Mouse (Mus musculus) neutrophil, adult 5-6 weeks (primary cell): ENCODE measurements around the gene Syde2. TPM values are rescaled to one million over a fixed set of nuclear protein-coding genes. Genes with fewer than 3 reads are reported as not detected.

Source experiments
- ATAC-seq: fragments of 151-379, 151-347 bp; 2 replicates; pipeline ENCODE4 v1.8.0; 2017; ENCODE audit warnings: mild to moderate bottlenecking, moderate TSS enrichment; ENCODE audit not compliant: insufficient number of reproducible peaks, poor library complexity, low FRiP score, severe bottlenecking; ENCODE audit errors: extremely low read depth
- total RNA-seq: library from RNA; stranded (forward); fragments of 200-1000 nt; gene quantifications from 2 replicates; pipeline ENCODE4 v1.2.3, GENCODE M21; 2017

Syde2 gene
- total RNA-seq, 1 experiment from 2014 or later: 0.35 TPM

GRCm38 (mm10) chr3:146004347-146005051 lies 16.8 kb downstream of the Syde2 start:
- ATAC-seq: no peak

GRCm38 (mm10) chr3:146007872-146008271 lies 20.2 kb downstream of the Syde2 start:
- no peak for ATAC-seq

- no peak for ATAC-seq
Observed at GRCm38 (mm10) chr3:146009859-146010645, 22.4 kb downstream of the Syde2 start.

- ATAC-seq: no peak
Observed at GRCm38 (mm10) chr3:146010751-146011150, 23.1 kb downstream of the Syde2 start.

GRCm38 (mm10) chr3:146011544-146012218 lies 24.0 kb downstream of the Syde2 start:
- no peak for ATAC-seq

GRCm38 (mm10) chr3:146013490-146013889 lies 25.8 kb downstream of the Syde2 start:
- ATAC-seq: no peak

- ATAC-seq: no peak
Observed at GRCm38 (mm10) chr3:146014321-146014720, 26.7 kb downstream of the Syde2 start.

GRCm38 (mm10) chr3:146016979-146017378 lies 29.3 kb downstream of the Syde2 start:
- no peak for ATAC-seq

- no peak for ATAC-seq
Observed at GRCm38 (mm10) chr3:146017521-146017920, 29.9 kb downstream of the Syde2 start.

GRCm38 (mm10) chr3:146022232-146022631 lies 34.6 kb downstream of the Syde2 start:
- ATAC-seq: no peak

GRCm38 (mm10) chr3:146024746-146025145 lies 37.1 kb downstream of the Syde2 start:
- ATAC-seq: no peak

- no peak for ATAC-seq
Observed at GRCm38 (mm10) chr3:146025499-146025898, 37.8 kb downstream of the Syde2 start.

GRCm38 (mm10) chr3:146027116-146027515 lies 39.4 kb downstream of the Syde2 start:
- no peak for ATAC-seq

- no peak for ATAC-seq
Observed at GRCm38 (mm10) chr3:146028406-146028805, 40.7 kb downstream of the Syde2 start.

- ATAC-seq: no peak
Observed at GRCm38 (mm10) chr3:146029234-146029633, 41.6 kb downstream of the Syde2 start.

GRCm38 (mm10) chr3:146030255-146030836 lies 42.7 kb downstream of the Syde2 start:
- no peak for ATAC-seq

GRCm38 (mm10) chr3:146032976-146033375 lies 45.3 kb downstream of the Syde2 start:
- ATAC-seq: no peak

- ATAC-seq: no peak
Observed at GRCm38 (mm10) chr3:146037906-146038305, 50.2 kb downstream of the Syde2 start.

GRCm38 (mm10) chr3:146039132-146039903 lies 51.6 kb downstream of the Syde2 start:
- ATAC-seq: no peak
